Mouse (Mus musculus) MEL-GATA-1-ER (cell line): ENCODE results near the gene Rbms3.

ENCODE experiments used
- DNase-seq: peaks from one replicate; pipeline ENCODE4 v3.0.0-alpha.2; 2012; ENCODE audit warnings: low read depth; ENCODE audit errors: extremely low read depth

Gene Rbms3

GRCm38 (mm10) chr9:116786136-116787046 is 843.3 kb downstream of the Rbms3 start:
- DNase-seq: no peak

- DNase-seq: no peak
Measured at GRCm38 (mm10) chr9:116771820-116772219, 857.9 kb downstream of the Rbms3 start.

- DNase-seq: no peak
Measured at GRCm38 (mm10) chr9:116769358-116770054, 860.2 kb downstream of the Rbms3 start.

GRCm38 (mm10) chr9:116762395-116763025 is 867.2 kb downstream of the Rbms3 start:
- no peak for DNase-seq

GRCm38 (mm10) chr9:116748857-116749584 is 880.7 kb downstream of the Rbms3 start:
- DNase-seq: no peak

GRCm38 (mm10) chr9:116748346-116748745 is 881.4 kb downstream of the Rbms3 start:
- no peak for DNase-seq

- no peak for DNase-seq
Measured at GRCm38 (mm10) chr9:116746871-116747270, 882.8 kb downstream of the Rbms3 start.

- no peak for DNase-seq
Measured at GRCm38 (mm10) chr9:116737786-116738185, 891.9 kb downstream of the Rbms3 start.

GRCm38 (mm10) chr9:116729172-116729571 is 900.5 kb downstream of the Rbms3 start:
- no peak for DNase-seq

GRCm38 (mm10) chr9:116728655-116729054 is 901.1 kb downstream of the Rbms3 start:
- DNase-seq: no peak

GRCm38 (mm10) chr9:116728093-116728492 is 901.6 kb downstream of the Rbms3 start:
- no peak for DNase-seq

GRCm38 (mm10) chr9:116724581-116724980 is 905.1 kb downstream of the Rbms3 start:
- no peak for DNase-seq

GRCm38 (mm10) chr9:116703119-116703518 is 926.6 kb downstream of the Rbms3 start:
- no peak for DNase-seq

- DNase-seq: no peak
Measured at GRCm38 (mm10) chr9:116702611-116703010, 927.1 kb downstream of the Rbms3 start.

- DNase-seq: no peak
Measured at GRCm38 (mm10) chr9:116701511-116702179, 928.1 kb downstream of the Rbms3 start.

GRCm38 (mm10) chr9:116688615-116689014 is 941.1 kb downstream of the Rbms3 start:
- no peak for DNase-seq

GRCm38 (mm10) chr9:116677142-116677541 is 952.6 kb downstream of the Rbms3 start:
- DNase-seq: no peak

GRCm38 (mm10) chr9:116676445-116676844 is 953.3 kb downstream of the Rbms3 start:
- DNase-seq: no peak

- DNase-seq: no peak
Measured at GRCm38 (mm10) chr9:116674191-116674590, 955.5 kb downstream of the Rbms3 start.

GRCm38 (mm10) chr9:116661026-116661425 is 968.7 kb downstream of the Rbms3 start:
- DNase-seq: no peak

GRCm38 (mm10) chr9:116659936-116660335 is 969.8 kb downstream of the Rbms3 start:
- no peak for DNase-seq
